Mouse (Mus musculus): ENCODE measurements at regions not wholly inside any gene's neighbourhood (a gene's known extent, or its start where the extent isn't known, plus 50 kb on each side); places are given as distances from the start of the nearest gene placed in this dataset.
A peak's percentile ranks its signal among the peaks of the same experiment; 100 is the strongest.

GRCm38 (mm10) chr7:124676854-124677515 lies 694.3 kb downstream of the Hs3st4 start:
- no peak for DNase-seq

GRCm38 (mm10) chr7:124680561-124680960 lies 697.9 kb downstream of the Hs3st4 start:
- DNase-seq, result no peak

DNA sequence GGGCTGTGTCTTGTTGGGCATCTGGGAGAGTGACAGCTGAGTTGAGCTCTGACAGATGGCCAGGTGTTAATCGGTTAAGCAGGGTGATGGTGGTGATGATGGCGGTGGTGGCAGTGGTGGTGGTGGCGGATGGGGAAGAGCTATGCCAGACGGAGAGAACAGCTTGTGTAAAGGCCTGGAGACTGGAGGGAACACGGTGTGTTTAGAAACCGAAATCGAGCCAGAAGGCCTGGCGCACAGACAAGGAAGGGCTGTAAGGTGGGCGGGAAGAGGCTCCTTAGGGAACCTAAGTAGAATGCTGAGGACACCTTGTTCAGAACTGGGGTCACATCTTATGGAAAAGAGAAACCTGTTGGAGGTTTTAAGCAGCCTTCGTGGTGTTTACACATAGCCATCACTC lies 698.5 kb downstream of the Hs3st4 start:
- peak; percentile 81 for DNase-seq

GRCm38 (mm10) chr7:124681820-124682219 lies 699.2 kb downstream of the Hs3st4 start:
- peak; percentile 34 for DNase-seq

GRCm38 (mm10) chr7:124685424-124685823 lies 702.8 kb downstream of the Hs3st4 start:
- no peak for DNase-seq

GRCm38 (mm10) chr7:124704163-124704824 lies 721.6 kb downstream of the Hs3st4 start:
- DNase-seq, result peak; percentile 65

DNA sequence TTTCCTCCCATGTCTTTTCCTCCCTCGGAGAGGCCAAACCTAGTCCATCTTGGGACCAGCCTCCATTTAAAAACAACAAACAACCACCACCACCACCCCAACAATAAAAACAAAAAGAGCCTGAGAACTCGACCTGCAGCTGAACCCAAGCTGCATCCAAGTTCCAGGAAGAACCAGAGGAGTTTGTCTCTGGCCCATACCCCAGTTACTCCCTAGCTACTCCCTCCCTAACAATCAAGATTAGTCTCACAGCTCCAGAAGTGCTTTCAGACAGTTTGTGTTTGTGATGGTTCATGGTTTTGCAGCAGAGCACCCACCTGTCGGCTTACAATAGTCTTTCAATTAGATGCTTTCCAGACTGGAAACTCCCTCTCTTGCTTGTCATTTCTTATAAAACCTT lies 724.5 kb downstream of the Hs3st4 start:
- DNase-seq, result no peak

- peak; percentile 65 for DNase-seq
Measured at GRCm38 (mm10) chr7:124708771-124709485, 726.3 kb downstream of the Hs3st4 start.

GRCm38 (mm10) chr7:124720927-124721326 lies 723.5 kb upstream of the Kdm8 start:
- DNase-seq, result no peak

DNA sequence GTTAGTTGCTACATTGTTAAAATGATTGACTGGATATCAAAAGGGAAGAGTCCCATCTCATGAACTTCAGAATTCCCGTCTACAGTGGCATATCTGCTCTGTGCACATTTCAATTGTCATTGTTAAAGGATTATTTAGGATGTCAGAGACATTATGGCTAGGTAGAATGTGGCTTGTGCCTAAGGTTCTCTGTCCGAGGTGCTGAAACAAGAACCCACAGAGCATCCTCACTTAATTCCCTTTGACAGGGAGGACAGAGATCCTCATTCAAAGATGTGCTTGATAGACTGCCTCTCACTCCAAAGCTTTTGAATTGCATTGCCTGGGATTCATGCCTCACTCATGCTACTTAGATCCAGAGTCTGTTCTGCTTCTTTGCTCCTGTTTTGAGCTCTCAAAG lies 702.4 kb upstream of the Kdm8 start:
- no peak for DNase-seq

DNA sequence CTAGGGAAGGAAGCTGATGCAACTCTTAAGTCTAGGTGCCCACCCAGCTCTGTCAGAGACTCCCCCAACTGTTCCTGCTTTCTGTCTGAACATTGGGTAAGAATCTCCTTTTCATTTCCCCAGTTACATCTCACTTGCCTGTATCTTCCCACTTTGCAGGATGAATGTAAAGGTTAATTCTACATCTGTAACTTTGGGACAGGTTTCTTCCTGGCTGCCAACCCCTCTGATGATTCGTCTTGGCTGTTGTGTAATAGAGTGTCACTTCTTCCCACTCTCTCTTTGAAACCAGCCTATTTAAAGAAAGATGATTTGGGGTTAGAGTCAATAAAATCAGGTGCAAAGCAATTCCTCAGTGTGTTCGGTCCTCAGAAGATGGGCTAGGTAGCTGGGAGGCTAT lies 698.2 kb upstream of the Kdm8 start:
- no peak for DNase-seq

GRCm38 (mm10) chr7:124748396-124748795 lies 696.1 kb upstream of the Kdm8 start:
- peak; percentile 17 for DNase-seq

GRCm38 (mm10) chr7:124759084-124759483 lies 685.4 kb upstream of the Kdm8 start:
- no peak for DNase-seq

GRCm38 (mm10) chr7:124777822-124778221 lies 666.7 kb upstream of the Kdm8 start:
- no peak for DNase-seq

DNA sequence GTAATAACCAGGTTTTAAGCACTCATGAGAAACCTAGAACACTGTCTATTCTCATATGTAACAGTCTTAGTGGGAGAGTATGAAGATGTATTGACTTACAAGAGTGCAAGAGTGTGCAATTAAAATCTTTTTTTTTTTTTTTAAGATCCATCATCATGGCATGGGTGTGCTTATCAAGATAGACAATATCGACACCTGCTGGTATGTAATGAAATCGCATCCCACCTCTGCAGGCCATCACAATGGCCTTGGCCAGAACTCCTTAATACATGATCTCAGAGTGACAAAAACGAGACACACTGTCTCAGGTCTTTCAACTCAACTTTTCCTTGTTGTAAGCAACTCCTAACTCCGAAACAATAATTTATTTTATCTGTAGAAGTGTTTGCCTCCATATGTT lies 661.7 kb upstream of the Kdm8 start:
- peak; percentile 9 for DNase-seq

GRCm38 (mm10) chr7:124784995-124785394 lies 659.5 kb upstream of the Kdm8 start:
- DNase-seq, result no peak

DNA sequence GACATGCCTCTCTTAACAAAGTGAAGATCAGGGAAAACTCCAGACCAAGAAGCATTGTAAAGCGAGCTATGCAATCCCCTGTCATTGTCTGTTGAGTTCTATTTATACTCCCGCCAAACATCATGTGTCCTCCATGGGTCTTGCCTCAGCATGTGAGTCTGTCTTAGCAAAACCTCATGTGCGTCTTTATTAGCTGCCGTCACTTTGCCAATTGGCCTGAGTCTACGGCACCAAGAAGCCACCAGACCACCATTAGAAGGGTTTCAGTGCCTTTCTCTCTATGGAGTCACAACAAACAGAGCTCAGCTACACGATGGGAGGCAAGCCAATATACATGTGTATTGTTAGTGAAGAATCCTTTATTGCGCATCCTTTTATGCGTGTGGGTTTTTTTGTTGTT lies 658.6 kb upstream of the Kdm8 start:
- no peak for DNase-seq

DNA sequence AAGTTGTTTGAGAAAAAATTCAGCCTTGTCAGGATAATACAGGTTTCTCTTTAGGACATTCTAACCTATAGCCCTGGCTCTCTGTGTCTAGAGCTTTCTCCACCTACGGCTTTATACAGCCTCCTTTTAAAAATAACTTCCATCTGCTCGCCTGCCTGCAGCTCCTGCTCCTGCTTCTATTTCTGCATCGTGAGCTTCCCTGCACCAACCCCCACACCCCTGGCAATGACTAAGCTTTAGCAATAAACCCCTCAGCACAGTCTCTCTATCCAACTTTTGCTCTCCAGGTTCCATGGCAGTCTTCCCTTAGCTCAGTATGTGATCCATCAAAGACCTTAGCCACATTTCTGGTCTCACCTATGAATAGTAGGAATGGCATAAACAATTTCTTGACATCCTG lies 655.7 kb upstream of the Kdm8 start:
- DNase-seq, result peak; percentile 89

DNA sequence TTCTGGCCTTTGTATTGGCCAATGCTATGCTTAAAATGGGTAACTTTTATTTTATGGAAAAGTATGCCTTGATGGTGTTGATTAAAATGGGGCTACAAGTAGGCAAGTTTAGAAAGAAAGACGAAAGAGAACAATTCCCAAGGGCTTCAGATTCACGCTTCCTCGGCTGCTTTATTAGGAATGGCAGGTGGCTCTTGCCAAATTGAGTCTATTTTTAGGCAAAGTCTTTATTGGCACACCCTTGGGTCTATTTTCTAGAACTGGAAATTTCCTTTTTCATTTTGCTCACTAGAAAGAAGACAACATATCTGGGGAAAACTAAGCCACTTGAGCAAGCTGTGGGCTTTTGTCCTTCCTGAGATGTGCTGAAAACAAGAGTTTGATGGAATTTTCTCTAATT lies 641.4 kb upstream of the Kdm8 start:
- DNase-seq, result peak; percentile 5

GRCm38 (mm10) chr7:124834692-124835091 lies 609.8 kb upstream of the Kdm8 start:
- no peak for DNase-seq

DNA sequence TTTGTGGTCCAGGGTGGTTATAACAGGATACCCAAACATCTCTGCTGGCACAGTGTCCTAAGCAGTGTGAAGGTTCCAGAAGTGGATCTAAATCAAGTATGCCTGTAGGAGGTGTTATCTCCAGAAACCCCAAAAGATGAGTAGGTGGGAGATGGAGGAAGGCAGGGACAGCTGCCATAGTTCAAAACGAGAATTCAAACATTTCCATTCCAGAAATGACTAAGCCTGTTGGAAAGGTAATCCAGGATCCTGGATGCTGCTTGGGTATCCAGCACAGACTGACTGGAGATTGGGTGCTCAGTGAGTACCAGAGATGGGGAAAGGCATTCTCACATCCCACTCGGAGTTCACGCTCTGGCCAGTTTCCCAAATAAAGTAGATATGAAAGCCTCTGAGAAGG lies 607.9 kb upstream of the Kdm8 start:
- DNase-seq, result no peak

DNA sequence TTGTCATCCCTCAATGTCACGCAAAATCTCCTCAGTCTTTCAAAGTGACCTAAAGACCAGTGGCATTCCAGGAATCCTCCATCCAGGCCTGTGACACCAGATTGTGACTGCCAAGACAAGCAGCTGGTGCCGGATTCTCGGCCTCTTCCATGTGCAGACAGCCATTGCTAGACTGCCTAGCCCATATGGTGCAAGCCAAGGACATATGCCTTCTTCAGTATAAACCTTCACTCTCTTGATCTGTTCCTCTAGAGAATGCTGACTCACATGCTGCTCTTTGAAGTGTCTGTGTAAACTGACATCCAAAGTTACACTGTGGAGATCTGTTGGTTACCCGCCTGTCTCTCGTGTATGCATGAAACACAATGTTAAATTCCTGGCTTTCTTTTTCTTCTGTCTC lies 589.4 kb upstream of the Kdm8 start:
- DNase-seq, result peak; percentile 75

- DNase-seq, result no peak
Measured at GRCm38 (mm10) chr7:124857106-124857505, 587.4 kb upstream of the Kdm8 start.

GRCm38 (mm10) chr7:124861397-124861796 lies 583.1 kb upstream of the Kdm8 start:
- DNase-seq, result no peak

All from layer of hippocampus, adult 9-11 months (tissue).